Mouse (Mus musculus) bone marrow macrophage, adult 2 months (primary cell): ENCODE measurements around the gene Rpl31. TPM values are rescaled to one million over a fixed set of nuclear protein-coding genes. Genes with fewer than 3 reads are reported as not detected.

Source experiments
- H3K27ac ChIP-seq: 2 replicates; pipeline ENCODE4 v1.5.1; 2012; ENCODE audit warnings: low read depth, low read length; ENCODE audit not compliant: insufficient read depth
- H3K4me1 ChIP-seq: 2 replicates; pipeline ENCODE4 v1.6.1; 2012; ENCODE audit warnings: low read length; ENCODE audit not compliant: control insufficient read depth, insufficient read depth
- H3K4me3 ChIP-seq: 2 replicates; pipeline ENCODE4 v1.5.1; 2012; ENCODE audit warnings: mild to moderate bottlenecking, low read length, moderate library complexity; ENCODE audit not compliant: insufficient read depth
- CTCF ChIP-seq: IDR thresholded peaks from 2 replicates; pipeline ENCODE4 v1.5.1; 2012; ENCODE audit warnings: low read depth, mild to moderate bottlenecking, low read length, moderate library complexity
- POLR2A ChIP-seq: IDR thresholded peaks from 2 replicates; pipeline ENCODE4 v1.6.1; 2012; ENCODE audit warnings: mild to moderate bottlenecking, low read depth, low read length, borderline replicate concordance
- polyA plus RNA-seq: library from polyadenylated mRNA; stranded (reverse); fragments of >200 nt; gene quantifications from 2 replicates; pipeline ENCODE4 v1.2.4, GENCODE M21; 2012; ENCODE audit not compliant: missing spikeins, insufficient read depth, insufficient read length

Gene Rpl31
- polyA plus RNA-seq, 1 experiment, result 950 TPM

- no peak for TF ChIP-seq CTCF
- TF ChIP-seq POLR2A, result no peak
- H3K4me1 ChIP-seq, result peaks cover 7% of the 10 kb centered on the region
- H3K27ac ChIP-seq, result no peak overlapping the region
- H3K4me3 ChIP-seq, result no peak overlapping the region
These were observed 30.9 kb upstream of the Rpl31 start for GRCm38 (mm10) chr1:39336788-39337187.

- TF ChIP-seq CTCF (no peak), POLR2A (no peak)
- no peak overlapping the region for H3K4me3 ChIP-seq
- peaks cover 8% of the 10 kb centered on the region for H3K4me1 ChIP-seq
- no peak overlapping the region for H3K27ac ChIP-seq
These were observed 28.8 kb upstream of the Rpl31 start for GRCm38 (mm10) chr1:39338831-39339230.

- TF ChIP-seq CTCF, result no peak
- no peak for TF ChIP-seq POLR2A
- peaks cover 8% of the 10 kb centered on the region for H3K4me1 ChIP-seq
- H3K27ac ChIP-seq, result no peak overlapping the region
- H3K4me3 ChIP-seq, result no peak overlapping the region
These were observed 28.2 kb upstream of the Rpl31 start for GRCm38 (mm10) chr1:39339455-39339854.

- Histone ChIP-seq H3K4me3 (no peak overlapping the region), H3K4me1 (peaks cover 12% of the 10 kb centered on the region)
- TF ChIP-seq CTCF, result no peak
- TF ChIP-seq POLR2A, result no peak
These were observed 27.5 kb upstream of the Rpl31 start for GRCm38 (mm10) chr1:39340156-39340555.

GRCm38 (mm10) chr1:39340647-39341046, 27.0 kb upstream of the Rpl31 start:
- no peak overlapping the region for H3K4me3 ChIP-seq
- no peak overlapping the region for H3K27ac ChIP-seq
- no peak for TF ChIP-seq POLR2A
- TF ChIP-seq CTCF, result peak; percentile 91
- H3K4me1 ChIP-seq, result peaks cover 12% of the 10 kb centered on the region

More at GRCm38 (mm10) chr1:39340156-39340555, 27.5 kb upstream of the Rpl31 start:
- H3K27ac ChIP-seq, result no peak overlapping the region

GRCm38 (mm10) chr1:39341807-39342206, 25.8 kb upstream of the Rpl31 start:
- TF ChIP-seq POLR2A (no peak), CTCF (no peak)

GRCm38 (mm10) chr1:39343242-39343641, 24.4 kb upstream of the Rpl31 start:
- Histone ChIP-seq H3K4me1 (peaks cover 13% of the 10 kb centered on the region), H3K27ac (no peak overlapping the region), H3K4me3 (no peak overlapping the region)
- TF ChIP-seq POLR2A (no peak), CTCF (no peak)

More at GRCm38 (mm10) chr1:39341807-39342206, 25.8 kb upstream of the Rpl31 start:
- no peak overlapping the region for H3K27ac ChIP-seq
- peaks cover 12% of the 10 kb centered on the region for H3K4me1 ChIP-seq
- no peak overlapping the region for H3K4me3 ChIP-seq

- no peak overlapping the region for H3K27ac ChIP-seq
- no peak overlapping the region for H3K4me3 ChIP-seq
- no peak for TF ChIP-seq POLR2A
- peaks cover 28% of the 10 kb centered on the region for H3K4me1 ChIP-seq
These were observed 22.6 kb upstream of the Rpl31 start for GRCm38 (mm10) chr1:39344981-39345600.

GRCm38 (mm10) chr1:39349001-39349400, 18.6 kb upstream of the Rpl31 start:
- H3K4me1 ChIP-seq, result peaks cover 21% of the 10 kb centered on the region
- H3K4me3 ChIP-seq, result no peak overlapping the region
- TF ChIP-seq POLR2A, result no peak
- no peak for TF ChIP-seq CTCF
- peak overlapping the region; percentile 53 for H3K27ac ChIP-seq

GRCm38 (mm10) chr1:39349427-39349826, 18.2 kb upstream of the Rpl31 start:
- Histone ChIP-seq H3K4me3 (no peak overlapping the region), H3K4me1 (peaks cover 21% of the 10 kb centered on the region), H3K27ac (peak overlapping the region; percentile 53)
- TF ChIP-seq CTCF (no peak), POLR2A (no peak)
